Mouse (Mus musculus) liver, adult 2 months (tissue): ENCODE results near the gene Schip1.

ENCODE experiments used
- CTCF ChIP-seq: fragments of 200-500 bp; IDR thresholded peaks from 2 replicates; pipeline ENCODE4 v1.5.1; 2011; ENCODE audit warnings: low read depth, low read length, control low read depth
- POLR2A ChIP-seq: fragments of 200-500 bp; IDR thresholded peaks from 2 replicates; pipeline ENCODE4 v1.6.1; 2011; ENCODE audit warnings: low read length, control low read depth; ENCODE audit not compliant: insufficient read depth; ENCODE audit errors: extremely low read depth

GRCm38 (mm10) chr3:68545898-68546297 lies 481.3 kb downstream of the Schip1 start:
- TF ChIP-seq POLR2A (no peak), CTCF (no peak)
